ENCODE assay signal across 8 mouse cellular contexts in genomic region chr7:98734876-98735275, GRCm38 (mm10). TPM values are rescaled to one million over a fixed set of nuclear protein-coding genes. Genes with fewer than 3 reads are reported as not detected.
A peak's percentile ranks its signal among the peaks of the same experiment; 100 is the strongest.
DNase-seq lines count a peak whose midpoint lies in the region; ATAC-seq lines count a peak whose summit lies in the region.
"Had no signal": no experiment of that assay in that cellular context is flagged by ENCODE, and none has a peak within 500 bp of the region (broad histone marks: within the 10 kb centered on the region; RNA-seq: fewer than 3 reads in every experiment).

No protein-coding gene starts in this region.

- no peaks in the 10 kb centered on the region for H3K36me3 ChIP-seq in lung, embryonic 15.5 days
- H3K36me3 ChIP-seq in intestine, embryonic 16.5 days (ENCODE audit: control insufficient read depth, insufficient read depth, low read length), result no peaks in the 10 kb centered on the region
- no peaks in the 10 kb centered on the region for H3K36me3 ChIP-seq in stomach, embryonic 14.5 days (ENCODE audit: control insufficient read depth, insufficient read depth, low read length)

- WGBS in lung, embryonic 15.5 days, result 7% methylated on average over 10 of the region's 10 CpGs
- 24% methylated on average over 10 of the region's 10 CpGs for WGBS in intestine, embryonic 16.5 days
- WGBS in stomach, embryonic 14.5 days, result 16% methylated on average over 10 of the region's 10 CpGs

- H3K9ac ChIP-seq in lung, embryonic 15.5 days, result no peak overlapping the region
- H3K9ac ChIP-seq in intestine, embryonic 16.5 days (ENCODE audit: low read depth, low read length), result no peak overlapping the region
- no peak overlapping the region for H3K9ac ChIP-seq in stomach, embryonic 14.5 days (replicated peaks; ENCODE audit: low read depth, low read length)

- intact Hi-C loops in gastrocnemius, postnatal 14 days (cut with DNase I; ENCODE audit: low total_unique reads), result no loop called here

- H3K4me1 ChIP-seq in lung, embryonic 15.5 days, result peaks cover 12% of the 10 kb centered on the region
- no peaks in the 10 kb centered on the region; the same call in 1 of the 2 replicates for H3K4me1 ChIP-seq in intestine, embryonic 16.5 days (ENCODE audit: control insufficient read depth, insufficient read depth, low read length)
- H3K4me1 ChIP-seq in stomach, embryonic 14.5 days (ENCODE audit: control insufficient read depth, insufficient read depth, low read length), result peaks cover 9% of the 10 kb centered on the region; the same call in 1 of the 2 replicates

- DNase-seq in lung, postnatal 25 days (ENCODE audit: low spot score), result no peak
- DNase-seq in cerebellum, postnatal 25 days, result peak; percentile 57 to 68
- peak; percentile 73 for DNase-seq in gastrocnemius, postnatal 14 days

- peak overlapping the region; percentile 17; the same call in 1 of the 2 replicates for H3K4me2 ChIP-seq in lung, embryonic 15.5 days
- H3K4me2 ChIP-seq in intestine, embryonic 16.5 days (ENCODE audit: low read depth, low read length), result no peak overlapping the region
- H3K4me2 ChIP-seq in stomach, embryonic 14.5 days (replicated peaks; ENCODE audit: low read depth, low read length), result 0 out of 2 replicates have a peak overlapping the region, but pooled peaks have one; percentile 10

- H3K27ac ChIP-seq in lung, embryonic 15.5 days, result no peak overlapping the region
- no peak overlapping the region for H3K27ac ChIP-seq in intestine, embryonic 16.5 days (ENCODE audit: low read length)
- H3K27ac ChIP-seq in stomach, embryonic 14.5 days (ENCODE audit: low read length), result no peak overlapping the region
- H3K27ac ChIP-seq: left cerebral cortex, adult 2 months had no signal

- peak; percentile 84; the same call in 1 of the 2 replicates for ATAC-seq in lung, embryonic 15.5 days (ENCODE audit: borderline replicate concordance, extremely low read depth, low FRiP score, low TSS enrichment)
- ATAC-seq in intestine, embryonic 16.5 days, result peak; percentile 50; the same call in 1 of the 2 replicates
- peak; percentile 49; the same call in 1 of the 2 replicates for ATAC-seq in stomach, embryonic 14.5 days (ENCODE audit: insufficient number of reproducible peaks, insufficient read depth, low FRiP score, low read depth)
- ATAC-seq in activated CD4-positive, CD25-positive, alpha-beta regulatory T cell, adult 4 months, result no peak

- H3K27me3 ChIP-seq in lung, embryonic 15.5 days, result no peaks in the 10 kb centered on the region; the same call in 1 of the 2 replicates
- H3K27me3 ChIP-seq in intestine, embryonic 16.5 days (replicated peaks; ENCODE audit: control insufficient read depth, insufficient read depth, low read length), result no peaks in the 10 kb centered on the region
- H3K27me3 ChIP-seq in stomach, embryonic 14.5 days (ENCODE audit: control insufficient read depth, insufficient read depth, low read length), result no peaks in the 10 kb centered on the region

- no peaks in the 10 kb centered on the region for H3K9me3 ChIP-seq in lung, embryonic 15.5 days
- no peaks in the 10 kb centered on the region for H3K9me3 ChIP-seq in intestine, embryonic 16.5 days (ENCODE audit: control insufficient read depth, low read length)
- no peaks in the 10 kb centered on the region for H3K9me3 ChIP-seq in stomach, embryonic 14.5 days (ENCODE audit: control insufficient read depth, low read depth, low read length)

- no peak overlapping the region for H3K4me3 ChIP-seq in lung, embryonic 15.5 days
- H3K4me3 ChIP-seq in intestine, embryonic 16.5 days (ENCODE audit: low read length), result no peak overlapping the region
- H3K4me3 ChIP-seq in stomach, embryonic 14.5 days (ENCODE audit: low read depth, low read length), result no peak overlapping the region
- H3K4me3 ChIP-seq: left cerebral cortex, adult 2 months had no signal

RNA-seq across cellular contexts. Expression of gene Thap12, which starts 32.0 kb away (rescaled TPM):
- polyA plus RNA-seq in lung, embryonic 15.5 days (2015; fragmentation: Nextera tagmentation; extraction: Ambion mirVana), result 56.2 and 57.3 TPM in 2 replicates
- total RNA-seq in gastrocnemius, postnatal 14 days (2021), result 10 to 100 TPM; 72.2 to 81.4 TPM
- 28.6 and 28.8 TPM in 2 replicates for polyA plus RNA-seq in intestine, embryonic 16.5 days (2015; fragmentation: Nextera tagmentation; extraction: Ambion mirVana)
- polyA plus RNA-seq in stomach, embryonic 14.5 days (2014; fragmentation: Nextera tagmentation; extraction: Ambion mirVana), result 55.9 and 61.7 TPM in 2 replicates
- polyA plus RNA-seq in activated CD4-positive, CD25-positive, alpha-beta regulatory T cell, adult 4 months (2017; shearing (Covaris generic)), result 10 to 100 TPM; 12.0 to 16.6 TPM
